Mouse (Mus musculus): ENCODE measurements around the gene Zbed4.
"Not testable (repeated sequence)": the region's sequence is repeated elsewhere in the genome, so short reads cannot be mapped to it uniquely, and the experiment has no call there.

The Zbed4 gene

GRCm38 (mm10) chr15:88751564-88752402 lies at the start of gene Zbed4:
Gene Zbed4, plus strand, starts transcription at chr15:88751660.
- DNase-seq = peak; percentile 31

DNA sequence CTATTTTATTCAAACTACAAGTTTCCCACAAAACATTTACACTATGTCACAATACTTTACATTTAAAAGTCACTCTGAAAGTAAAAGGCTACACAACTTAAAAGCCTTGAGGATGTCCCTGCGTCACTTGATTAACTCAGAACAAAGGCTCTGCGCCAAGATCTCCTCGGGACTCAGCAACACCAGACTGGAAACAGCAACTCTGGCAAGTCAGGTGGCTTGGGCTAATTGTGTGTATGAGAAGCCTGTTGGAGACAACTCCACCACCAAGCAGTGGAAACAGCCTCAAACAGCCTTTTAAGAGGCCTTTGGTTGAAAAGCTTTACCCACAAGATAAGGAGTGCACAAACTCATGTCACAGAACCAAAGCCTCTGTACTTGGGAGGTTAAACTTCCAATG lies 49.0 kb upstream of the Zbed4 start:
- no peak for DNase-seq

DNA sequence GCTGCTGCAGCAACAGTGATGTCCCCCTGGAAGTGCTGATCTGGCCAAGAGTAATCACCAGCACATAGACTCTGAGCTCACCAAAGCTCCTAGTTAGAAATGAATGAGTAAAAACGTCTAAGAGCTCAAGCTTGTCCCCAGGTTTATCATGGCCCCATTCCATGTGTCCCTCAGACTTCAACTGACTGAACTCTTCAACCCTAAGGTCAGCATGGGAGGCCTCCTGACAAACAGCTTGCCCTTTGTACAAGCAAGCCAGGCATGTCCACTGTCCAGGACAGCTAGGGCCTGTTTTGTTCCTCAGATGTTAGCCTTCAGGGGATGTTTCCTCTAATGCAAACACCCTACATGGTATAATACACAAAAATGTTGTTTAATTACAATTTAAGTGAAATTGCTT lies 47.2 kb upstream of the Zbed4 start:
- no peak for DNase-seq

DNA sequence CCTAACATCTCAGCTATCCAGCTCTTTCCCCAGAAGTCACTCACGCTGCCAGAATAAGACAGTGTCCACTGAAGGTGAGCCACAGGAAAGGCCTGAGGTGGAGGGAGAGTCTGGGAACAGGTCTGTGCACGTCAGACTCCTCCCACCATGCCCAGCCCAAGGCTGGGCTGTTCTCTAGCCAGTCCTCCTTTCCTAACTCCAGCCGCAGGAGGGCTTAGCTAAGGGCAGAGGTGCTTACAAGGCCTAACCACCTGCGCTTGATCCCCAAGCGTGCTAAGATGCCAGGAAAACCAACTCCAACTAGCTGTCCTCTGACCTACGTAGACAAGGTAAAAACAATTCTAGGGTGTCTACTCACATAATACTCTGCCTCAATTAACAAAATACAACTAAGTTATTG lies 45.1 kb upstream of the Zbed4 start:
- no peak for DNase-seq

GRCm38 (mm10) chr15:88706987-88707386 lies 44.5 kb upstream of the Zbed4 start:
- DNase-seq = not testable (repeated sequence)

DNA sequence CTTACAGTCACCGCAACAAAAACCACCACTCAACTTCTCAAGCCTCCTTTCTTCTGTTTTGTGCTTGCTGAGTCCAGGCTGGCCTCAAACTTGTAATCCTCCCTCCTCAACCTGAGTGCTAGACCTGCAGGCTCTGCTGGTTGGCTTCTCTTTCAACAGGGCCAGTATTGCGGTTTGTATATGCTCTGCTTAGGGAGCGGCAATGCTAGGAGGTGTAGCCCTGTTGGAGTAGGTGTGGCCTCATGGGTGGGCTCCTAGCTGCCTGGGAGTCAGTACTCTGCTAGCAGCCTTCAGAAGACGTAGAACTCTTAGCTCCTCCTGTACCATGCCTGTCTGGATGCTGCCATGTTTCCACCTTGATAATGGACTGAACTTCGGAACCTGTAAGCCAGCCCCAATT lies 43.3 kb upstream of the Zbed4 start:
- no peak for DNase-seq

DNA sequence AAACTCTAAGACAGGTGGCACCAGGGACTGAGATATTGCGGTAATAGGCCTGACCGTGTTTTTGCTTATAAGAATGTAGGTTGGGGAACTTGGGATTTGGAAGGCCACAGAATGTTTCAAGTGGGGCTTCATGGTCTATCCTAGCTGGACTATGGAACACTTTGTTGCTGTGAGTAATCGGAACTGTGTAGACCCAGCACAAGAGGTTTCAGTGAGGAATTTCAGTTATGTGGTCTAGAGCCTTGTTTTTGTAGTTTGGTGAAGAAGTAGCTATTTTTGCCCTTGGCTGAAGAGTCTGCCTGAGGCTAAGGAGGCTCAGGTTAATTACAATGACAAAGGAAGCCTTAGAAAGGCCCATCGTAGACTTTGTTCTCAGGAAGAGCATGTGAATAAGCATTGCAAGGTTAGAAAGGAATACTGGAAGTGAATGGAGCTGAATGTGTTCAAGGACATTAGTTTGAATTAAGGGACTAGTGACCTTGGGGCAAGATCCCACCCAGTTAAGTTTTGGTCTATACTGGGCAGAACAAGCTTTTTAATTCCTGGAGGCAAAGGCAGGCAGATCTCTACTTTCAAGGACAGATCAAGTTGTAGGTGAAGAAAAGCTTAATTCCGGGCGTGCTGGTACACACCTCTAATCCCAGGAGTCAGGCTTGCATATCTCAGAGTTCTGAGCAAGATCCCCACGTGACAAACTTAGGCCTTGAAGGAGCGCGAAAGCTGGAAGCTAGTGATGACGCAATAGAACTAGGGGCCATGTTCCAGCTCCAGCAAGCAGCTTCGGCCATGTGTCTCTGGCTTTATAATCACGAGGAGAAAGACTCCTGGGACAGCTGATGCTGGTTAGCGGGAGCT lies 42.6 kb upstream of the Zbed4 start:
- DNase-seq = no peak

- DNase-seq = no peak
Measured at GRCm38 (mm10) chr15:88709878-88710277, 41.6 kb upstream of the Zbed4 start.

DNA sequence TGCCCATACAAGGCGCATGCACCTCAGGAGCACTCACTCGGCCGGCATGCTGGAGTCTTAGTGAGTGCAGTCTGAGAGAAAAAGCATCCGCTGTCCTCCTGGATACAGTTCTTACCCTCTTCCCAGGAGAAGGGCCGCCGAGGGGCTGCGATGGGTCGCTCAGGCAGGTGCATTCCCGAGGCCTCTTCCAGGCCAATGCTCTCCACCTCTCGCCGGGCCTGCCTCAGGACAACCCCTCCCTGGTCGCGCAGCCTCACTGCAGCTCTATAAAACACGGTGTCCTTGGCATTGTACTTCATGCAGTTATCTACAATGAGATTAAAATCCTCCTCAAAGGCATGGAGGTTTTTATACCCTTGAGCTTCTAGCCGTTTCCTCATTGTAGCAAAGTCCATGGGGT lies 39.0 kb upstream of the Zbed4 start:
- no peak for DNase-seq

- DNase-seq = peak; percentile 28
Measured at GRCm38 (mm10) chr15:88714021-88714589, 37.4 kb upstream of the Zbed4 start.

DNA sequence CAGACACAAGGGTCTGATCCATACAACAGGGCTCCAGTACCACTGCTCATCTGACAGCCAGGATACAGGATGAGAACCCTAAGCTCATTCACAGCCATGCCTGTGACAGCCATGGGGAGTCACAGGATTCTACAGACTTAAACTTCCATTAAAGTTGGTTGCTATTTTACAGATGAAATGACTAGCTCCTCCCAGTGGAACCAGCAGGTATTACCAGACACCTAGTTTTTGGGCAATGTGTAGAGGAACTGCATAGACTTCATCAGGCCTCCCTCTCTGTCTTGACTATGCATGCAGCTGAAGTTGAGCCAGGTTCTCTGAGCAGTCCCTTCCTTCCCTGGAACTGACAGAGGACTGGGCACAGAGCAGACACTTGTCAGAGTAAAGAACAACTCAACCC lies 35.1 kb upstream of the Zbed4 start:
- DNase-seq = no peak

- no peak for DNase-seq
Measured at GRCm38 (mm10) chr15:88717239-88717638, 34.2 kb upstream of the Zbed4 start.

GRCm38 (mm10) chr15:88723205-88723604 lies 28.3 kb upstream of the Zbed4 start:
- no peak for DNase-seq

DNA sequence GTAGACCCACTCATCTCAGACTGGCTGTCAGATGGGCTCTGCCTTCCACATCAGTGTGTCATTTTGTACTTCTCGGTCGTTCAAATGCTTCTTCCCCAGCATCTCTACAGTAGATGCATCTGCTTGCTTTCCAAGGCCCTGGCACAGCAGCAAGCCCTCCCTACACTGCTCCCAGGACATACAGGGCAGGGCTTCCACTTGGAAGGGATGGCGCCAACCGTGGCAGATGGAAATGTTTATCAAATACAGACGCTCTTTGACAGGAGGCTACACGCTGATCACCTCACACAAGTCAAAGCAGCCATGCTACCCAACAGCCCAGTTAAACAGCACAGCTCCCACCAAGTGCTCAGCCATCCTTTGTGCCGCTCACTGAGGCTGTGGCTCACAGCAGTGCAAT lies 27.1 kb upstream of the Zbed4 start:
- DNase-seq = no peak

DNA sequence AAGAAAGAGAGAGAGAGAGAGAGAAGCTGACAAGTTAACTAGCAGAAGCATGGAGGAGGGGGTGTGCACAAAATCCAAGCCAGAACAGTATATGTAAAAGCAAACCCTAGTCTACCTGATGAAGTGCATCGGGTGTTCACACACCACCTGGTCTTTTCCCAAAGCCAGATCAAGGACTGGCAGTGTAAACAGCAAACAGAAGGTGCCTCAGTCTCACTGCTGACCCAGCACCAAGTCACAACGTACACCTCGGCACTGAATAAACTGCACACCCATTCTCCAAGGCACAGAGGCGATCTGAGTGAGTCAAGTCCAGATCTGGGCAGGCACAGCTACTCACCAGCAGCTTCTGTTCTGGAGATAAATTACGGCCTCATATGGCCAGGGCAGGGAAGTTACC lies 26.4 kb upstream of the Zbed4 start:
- DNase-seq = no peak

GRCm38 (mm10) chr15:88727204-88727603 lies 24.3 kb upstream of the Zbed4 start:
- DNase-seq = no peak

DNA sequence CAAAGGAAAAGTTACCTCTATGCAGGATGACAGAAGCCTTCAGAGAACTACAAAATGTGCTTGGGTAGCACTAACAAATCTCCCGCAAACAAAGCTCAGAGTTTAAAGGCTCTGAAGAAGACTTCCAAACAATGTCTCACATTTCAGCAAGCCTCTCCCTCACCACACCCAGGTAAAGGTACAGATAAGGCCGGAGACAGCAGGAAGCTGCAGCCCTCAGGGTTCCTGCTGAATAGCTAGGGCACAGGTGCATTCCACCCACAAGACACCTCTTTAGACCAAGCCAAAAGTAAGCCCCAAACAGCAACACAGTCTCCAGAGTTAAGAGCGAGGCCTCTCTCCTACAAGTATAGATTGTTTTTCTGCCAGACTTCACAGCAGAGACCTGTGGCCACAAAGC lies 20.7 kb upstream of the Zbed4 start:
- DNase-seq = no peak

- DNase-seq = no peak
Measured at GRCm38 (mm10) chr15:88732405-88733020, 18.9 kb upstream of the Zbed4 start.

DNA sequence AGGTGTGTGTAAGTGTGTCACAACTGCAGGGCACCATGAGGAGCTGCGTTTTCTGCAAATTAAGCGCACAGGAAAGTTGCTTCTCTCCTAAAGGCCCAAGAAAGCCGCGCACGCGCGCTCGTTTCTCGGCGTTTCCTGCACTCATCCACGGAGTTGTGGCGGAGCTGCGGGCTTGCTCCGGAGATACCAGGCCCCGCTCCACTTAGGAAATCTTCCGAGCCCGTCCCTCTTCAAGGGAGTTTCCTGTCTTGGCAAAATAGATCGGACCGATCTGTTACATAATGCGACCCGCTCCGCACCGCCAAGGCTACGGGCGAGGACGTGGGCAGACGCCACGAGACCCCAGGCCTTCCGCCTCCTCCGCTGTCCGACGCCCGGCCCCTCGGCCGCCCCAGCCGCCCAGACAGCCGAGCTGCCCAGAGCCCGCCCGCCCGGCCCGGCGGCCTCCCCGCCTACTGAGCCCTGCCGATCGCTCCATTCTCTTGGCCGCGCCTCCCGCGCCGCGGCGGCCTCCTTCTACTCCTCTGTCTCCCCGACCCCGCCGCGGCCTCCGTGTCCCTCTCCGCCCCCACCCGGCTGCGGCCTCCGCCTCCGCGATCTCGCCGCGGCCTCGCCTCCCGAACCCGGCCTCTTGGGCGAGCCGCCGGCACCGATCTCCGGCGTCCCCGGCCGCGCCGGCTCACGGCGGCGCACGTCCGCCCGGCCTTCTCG lies 18.3 kb upstream of the Zbed4 start:
- DNase-seq = peak; percentile 55

DNA sequence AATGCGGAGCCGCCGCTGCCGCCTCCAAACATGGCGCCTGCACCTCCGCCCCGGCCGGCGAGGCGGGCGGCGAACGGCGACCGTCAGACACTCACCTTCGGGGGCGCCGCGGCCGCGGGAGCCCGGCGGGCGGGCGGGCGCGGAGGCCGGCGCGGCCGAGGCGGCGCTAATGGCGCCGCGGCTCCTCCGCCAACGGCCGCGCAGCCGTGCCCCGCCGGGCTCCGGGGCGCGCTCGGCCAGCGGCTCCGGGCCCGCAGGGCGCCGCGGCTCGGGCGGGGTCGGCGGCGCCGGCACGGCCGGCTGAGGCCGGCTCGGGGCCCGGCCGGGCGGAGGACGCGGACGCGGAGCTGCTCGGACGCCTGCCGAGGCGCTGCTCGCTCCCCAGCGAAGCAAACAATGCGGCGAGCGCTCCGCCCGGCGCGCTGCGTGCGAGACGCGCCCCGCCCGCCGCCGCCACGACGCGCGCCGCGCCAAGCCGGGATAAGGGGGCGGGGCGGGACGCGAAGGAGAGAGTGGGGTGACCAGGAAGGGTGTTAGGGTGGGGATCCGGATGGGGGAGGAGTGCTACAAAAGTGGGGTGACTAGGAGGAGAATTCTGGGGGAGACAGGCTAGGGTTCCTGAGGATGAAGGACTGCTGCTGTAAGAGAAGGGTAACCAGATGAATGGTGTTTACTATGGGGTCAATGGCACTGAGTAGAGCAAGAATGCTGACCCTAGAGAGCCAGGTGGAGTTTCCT lies 17.5 kb upstream of the Zbed4 start, which contains the start of gene Brd1:
Gene Brd1, minus strand, starts transcription at position 400 of the 738 bp plus-strand sequence.
- peak; percentile 89 for DNase-seq

DNA sequence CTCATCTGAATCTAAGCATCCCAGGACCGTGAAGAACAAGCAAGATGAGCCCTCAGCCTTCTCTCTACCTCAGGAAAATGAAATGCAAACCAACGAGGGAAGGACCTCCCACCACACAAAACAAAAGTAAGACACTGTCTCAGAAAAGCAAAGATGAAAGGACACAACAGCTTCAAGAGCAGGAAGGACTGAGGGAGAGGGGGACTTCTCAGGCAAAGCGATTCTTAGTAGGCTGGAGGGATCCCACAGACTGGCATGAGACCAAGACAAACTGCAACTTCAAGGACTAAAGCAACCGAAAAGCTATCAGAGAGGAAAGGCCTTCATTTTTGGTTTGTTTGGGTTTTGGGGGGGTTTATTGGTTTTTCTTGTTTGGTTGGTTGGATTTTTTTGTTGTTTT lies 15.3 kb upstream of the Zbed4 start:
- DNase-seq = no peak

GRCm38 (mm10) chr15:88738466-88738865 lies 13.0 kb upstream of the Zbed4 start:
- DNase-seq = no peak

All from right cerebral cortex, adult 18-20 months (tissue).